Mouse (Mus musculus): Measurements from ENCODE around the gene Ncapg.

Gene Ncapg

DNA sequence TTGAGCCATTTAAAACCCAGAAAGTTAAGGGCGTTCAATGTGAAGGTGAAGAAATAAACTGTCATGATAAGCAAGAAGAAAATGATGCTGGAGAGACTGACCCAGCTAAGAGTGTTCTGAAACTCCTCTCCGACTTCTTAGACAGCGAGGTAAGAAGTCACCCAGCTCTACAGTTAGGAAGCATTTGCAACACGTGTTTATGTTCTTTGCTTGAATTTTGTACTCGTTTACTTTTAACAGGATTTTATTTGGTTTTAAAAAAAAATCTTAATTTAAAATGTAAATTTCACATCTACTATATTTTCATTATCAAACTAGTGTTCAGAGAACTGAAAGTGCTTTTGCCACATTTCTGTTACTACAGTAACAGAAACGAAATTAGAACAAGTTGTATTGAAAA is 22.0 kb downstream of the Ncapg start:
- DNase-seq (ENCODE audit: low read depth, low spot score), result no peak

DNA sequence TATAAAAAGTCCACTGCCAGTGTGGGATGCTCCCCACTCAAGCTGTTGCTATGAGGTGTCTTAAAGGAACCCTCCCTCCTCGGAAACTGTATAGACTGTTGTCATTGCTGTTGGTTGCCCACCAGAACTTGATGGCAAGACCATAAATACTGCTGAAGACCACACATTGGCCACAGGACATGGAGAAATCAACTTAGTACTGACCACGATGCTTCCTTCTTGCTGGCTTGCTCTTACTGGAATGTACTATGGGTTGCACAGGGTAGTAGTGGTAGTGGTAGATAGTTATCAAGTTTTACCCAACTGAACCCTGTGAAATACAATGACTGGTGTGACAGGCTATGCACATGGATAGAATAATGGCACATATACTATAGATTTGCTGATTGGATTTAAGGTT is 37.1 kb downstream of the Ncapg start:
- DNase-seq (ENCODE audit: low read depth, low spot score), result no peak

DNA sequence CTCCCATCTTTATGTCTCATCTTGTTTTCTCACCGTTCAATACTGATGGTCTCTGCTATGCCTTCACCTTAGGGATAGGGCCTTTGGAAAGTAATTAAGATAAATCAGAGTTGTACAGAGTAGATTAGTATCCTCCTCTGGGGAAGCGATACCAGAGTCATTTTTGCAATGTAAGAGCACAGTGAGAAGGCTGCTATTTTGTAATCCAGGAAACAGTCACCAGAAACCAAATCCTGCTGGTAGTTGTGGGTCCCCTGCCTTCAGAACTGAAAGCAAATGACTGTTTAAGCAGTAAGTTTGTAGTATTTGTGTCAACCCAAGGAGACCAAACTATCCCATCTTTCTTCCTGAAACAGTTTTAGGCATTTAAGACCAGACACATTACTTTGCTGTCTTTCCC is 39.9 kb downstream of the Ncapg start:
- DNase-seq (ENCODE audit: low read depth, low spot score), result no peak

DNA sequence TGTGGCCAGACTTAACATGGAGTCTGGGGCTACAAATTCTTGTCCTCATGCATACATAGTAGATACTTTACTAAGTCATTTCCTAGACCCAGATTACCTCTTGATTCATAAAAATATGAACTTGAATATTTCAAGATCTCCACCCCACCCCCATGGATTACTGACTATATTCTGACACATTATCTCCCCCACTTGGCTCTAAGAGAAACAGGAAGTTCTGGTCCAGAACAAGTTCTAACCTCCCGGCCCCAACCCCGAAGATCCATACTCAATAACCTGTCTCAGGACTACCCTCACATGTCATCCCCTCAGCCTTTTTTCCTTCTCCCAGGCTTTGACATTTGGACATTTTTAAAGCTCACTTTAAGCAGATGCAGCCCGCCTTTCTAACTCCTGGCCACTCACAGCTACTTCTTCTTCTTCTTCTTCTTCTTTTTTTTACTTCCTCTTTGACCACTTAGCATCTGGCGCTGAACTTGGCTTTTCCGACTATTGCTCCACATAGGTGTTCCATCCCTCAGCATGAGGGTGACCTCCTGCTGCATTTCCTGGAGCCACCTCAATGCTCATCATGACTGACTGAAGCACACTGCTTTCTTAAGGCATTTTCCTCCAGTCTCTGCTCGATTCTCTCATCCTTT is 49.2 kb downstream of the Ncapg start:
- no peak for DNase-seq (ENCODE audit: low read depth, low spot score)

DNA sequence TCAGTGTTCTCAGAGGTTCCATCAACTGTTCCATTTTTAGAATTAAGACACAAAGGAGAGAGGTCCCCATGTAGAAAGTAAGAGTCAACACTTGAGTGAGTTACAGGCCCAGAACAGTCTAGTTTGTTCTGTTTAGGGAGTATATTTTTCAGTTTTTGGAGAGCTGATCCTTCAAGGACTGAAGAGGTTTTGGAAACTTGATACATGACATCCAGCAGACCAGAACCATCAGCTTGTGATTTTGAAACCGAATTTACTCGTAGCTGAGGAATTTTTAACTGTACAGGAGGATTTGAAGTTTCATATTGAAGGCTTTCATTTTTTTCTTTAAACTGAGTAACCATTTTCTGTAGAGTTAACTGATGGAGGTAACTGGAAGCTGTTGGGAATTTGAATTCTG is 64.0 kb downstream of the Ncapg start:
- no peak for DNase-seq (ENCODE audit: low read depth, low spot score)

DNA sequence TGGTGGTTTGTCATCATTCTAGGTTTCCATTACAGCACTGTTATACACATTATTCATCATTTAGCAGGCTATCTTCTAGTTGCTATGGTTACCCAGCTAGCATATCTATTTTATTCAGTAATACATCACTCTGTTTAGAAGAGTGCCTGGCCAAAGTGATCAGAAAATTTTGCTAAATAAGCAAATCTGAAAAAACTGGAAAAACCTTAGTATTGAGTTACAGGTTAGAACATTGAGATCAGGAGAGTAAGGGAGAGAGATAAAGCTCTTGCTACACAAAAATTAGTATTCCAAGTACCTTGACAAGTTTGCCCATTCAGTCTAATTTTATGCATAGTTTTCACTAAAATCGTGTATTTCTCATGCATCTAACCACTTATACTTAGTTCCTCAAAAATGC is 68.2 kb downstream of the Ncapg start:
- no peak for DNase-seq (ENCODE audit: low read depth, low spot score)

All from ZHBTc4 (cell line).